Mouse (Mus musculus) neural tube, embryonic 11.5 days (tissue): ENCODE measurements at regions not wholly inside any gene's neighbourhood (a gene's known extent, or its start where the extent isn't known, plus 50 kb on each side); places are given as distances from the start of the nearest gene placed in this dataset.
"Not testable (repeated sequence)": the region's sequence is repeated elsewhere in the genome, so short reads cannot be mapped to it uniquely, and the experiment has no call there.

ENCODE experiments used
- ATAC-seq: fragments of 200-750 bp; cut with Nextera tagmentation; 2 replicates; pipeline ENCODE4 v1.8.0; 2017; ENCODE audit warnings: moderate number of reproducible peaks, mild to moderate bottlenecking, moderate TSS enrichment, moderate library complexity; ENCODE audit not compliant: insufficient read depth, low FRiP score, low TSS enrichment
- DNase-seq: peaks from one replicate; pipeline ENCODE4 v3.0.0-alpha.2; 2015; ENCODE audit warnings: low spot score
- H3K27ac ChIP-seq: fragments of 300-500 bp; sonication (generic); 2 replicates; pipeline ENCODE4 v1.5.1; 2014; ENCODE audit warnings: low read depth, mild to moderate bottlenecking, low read length
- H3K27me3 ChIP-seq: fragments of 300-500 bp; sonication (generic); 2 replicates; pipeline ENCODE4 v1.6.1; 2014; ENCODE audit warnings: mild to moderate bottlenecking, low read length, mixed read lengths; ENCODE audit not compliant: control insufficient read depth, insufficient read depth
- H3K36me3 ChIP-seq: fragments of 300-500 bp; sonication (generic); 2 replicates; pipeline ENCODE4 v1.6.1; 2014; ENCODE audit warnings: mild to moderate bottlenecking, low read length, moderate library complexity, mixed read lengths; ENCODE audit not compliant: control insufficient read depth, insufficient read depth
- H3K4me1 ChIP-seq: fragments of 300-500 bp; sonication (generic); 2 replicates; pipeline ENCODE4 v1.6.1; 2014; ENCODE audit warnings: low read length, mixed read lengths; ENCODE audit not compliant: control insufficient read depth, insufficient read depth
- H3K4me2 ChIP-seq: fragments of 300-500 bp; sonication (generic); 2 replicates; pipeline ENCODE4 v1.6.1; 2014; ENCODE audit warnings: low read depth, mild to moderate bottlenecking, moderate library complexity
- H3K4me3 ChIP-seq: fragments of 300-500 bp; sonication (generic); 2 replicates; pipeline ENCODE4 v1.5.1; 2014; ENCODE audit warnings: low read depth, low read length
- H3K9ac ChIP-seq: fragments of 300-500 bp; sonication (generic); 2 replicates; pipeline ENCODE4 v1.6.1; 2014; ENCODE audit warnings: mild to moderate bottlenecking, low read length
- H3K9me3 ChIP-seq: fragments of 300-500 bp; sonication (generic); 2 replicates; pipeline ENCODE4 v1.6.1; 2016; ENCODE audit warnings: low read length; ENCODE audit not compliant: control insufficient read depth
- WGBS: fragments of 180-500 bp; shearing (Covaris S2); extraction: QIAGEN DNeasy Blood & Tissue Kit; methylation state at CpG from one replicate; pipeline ENCODE4 v1.1.7; 2014; 5-methylcytosine and 5-hydroxymethylcytosine counted together

DNA sequence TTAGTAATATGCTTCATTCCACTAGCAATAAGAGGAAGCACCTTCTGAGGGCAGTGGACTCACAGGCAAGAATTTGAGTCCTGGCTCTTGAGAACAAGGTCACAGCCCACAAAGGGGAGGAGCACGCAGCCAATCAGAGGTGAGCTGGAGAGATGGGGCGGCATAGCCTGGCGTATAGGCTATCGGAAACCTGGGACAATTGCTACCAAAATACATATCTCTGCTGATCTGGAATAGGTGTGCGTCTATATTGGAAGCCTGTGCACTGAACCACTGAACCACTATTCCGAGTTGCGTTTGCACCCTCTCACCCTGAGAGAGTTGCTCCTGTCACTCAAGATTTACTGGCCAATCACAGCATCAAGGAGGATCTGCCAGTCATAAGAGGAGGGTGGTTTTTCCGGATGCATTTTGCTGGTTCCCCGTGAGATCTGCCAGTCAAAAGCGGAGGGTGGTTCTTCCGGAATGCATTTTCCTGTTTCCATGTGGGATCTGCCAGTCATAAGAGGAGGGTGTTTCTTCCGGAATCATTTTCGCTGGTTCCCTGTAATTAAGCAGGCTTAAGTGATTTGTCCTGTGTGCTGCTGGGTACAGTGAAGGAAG is 80.1 kb upstream of the Riok2 start:
- peak; percentile 79 for DNase-seq
- H3K9me3 ChIP-seq, H3K4me1 ChIP-seq, H3K36me3 ChIP-seq, H3K27ac ChIP-seq, H3K27me3 ChIP-seq: not testable (repeated sequence)
- Histone ChIP-seq H3K9ac (peak overlapping the region; percentile 37), H3K4me3 (peak overlapping the region; percentile 39), H3K4me2 (peak overlapping the region; percentile 25; the same call in 1 of the 2 replicates)
- peak; percentile 97 for ATAC-seq
- WGBS: under 1% methylated on average over 13 of the region's 13 CpGs

- not testable (repeated sequence) for H3K9me3 ChIP-seq, H3K36me3 ChIP-seq, H3K27me3 ChIP-seq, DNase-seq, H3K4me1 ChIP-seq, H3K9ac ChIP-seq, H3K27ac ChIP-seq
- peak overlapping the region; percentile 9; the same call in 1 of the 2 replicates for H3K4me2 ChIP-seq
- ATAC-seq: 0 out of 2 replicates have a peak, but pooled peaks have one; percentile 9
- WGBS: 8% methylated on average over 1 of the region's 1 CpGs
- H3K4me3 ChIP-seq: peak overlapping the region; percentile 39; the same call in 1 of the 2 replicates
Measured at GRCm38 (mm10) chr17:17295037-17295436, 79.1 kb upstream of the Riok2 start.

GRCm38 (mm10) chr17:17303496-17303895 is 70.6 kb upstream of the Riok2 start:
- not testable (repeated sequence) for DNase-seq, H3K9me3 ChIP-seq, H3K9ac ChIP-seq, H3K36me3 ChIP-seq, H3K27me3 ChIP-seq, H3K4me3 ChIP-seq, H3K27ac ChIP-seq, H3K4me1 ChIP-seq, H3K4me2 ChIP-seq, ATAC-seq
- WGBS: 96% methylated on average over 10 of the region's 10 CpGs
